Mouse (Mus musculus): Measurements from ENCODE around the gene Eif1ad. TPM values are rescaled to one million over a fixed set of nuclear protein-coding genes. Genes with fewer than 3 reads are reported as not detected.

Gene Eif1ad
- polyA plus RNA-seq, 1 experiment from 2014 or later = 43.3 TPM

DNA sequence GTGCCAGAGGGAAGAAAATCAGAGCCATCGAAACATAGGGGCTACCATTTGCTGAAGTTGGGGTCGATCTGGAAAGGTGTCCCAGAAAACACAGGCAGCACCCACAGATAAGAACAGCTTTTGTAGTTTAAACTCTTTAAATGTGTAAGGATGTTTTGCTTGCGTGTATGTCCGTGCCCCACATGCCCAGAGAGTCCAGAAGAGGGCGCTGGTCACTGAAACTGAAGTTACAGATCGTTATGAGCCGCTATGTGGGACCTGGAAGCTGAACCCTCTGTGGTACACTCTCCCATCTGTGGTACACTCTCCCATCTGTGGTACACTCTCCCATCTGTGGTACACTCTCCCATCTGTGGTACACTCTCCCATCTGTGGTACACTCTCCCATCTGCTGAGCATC lies 40.6 kb downstream of the Eif1ad start:
- Histone ChIP-seq H3K27me3 (no peaks in the 10 kb centered on the region), H3K36me3 (no peaks in the 10 kb centered on the region), H3K27ac (replicated peaks) (peak overlapping the region; percentile 89), H3K9me3 (no peaks in the 10 kb centered on the region), H3K4me3 (peak overlapping the region; percentile 52), H3K4me1 (replicated peaks) (peaks cover 15% of the 10 kb centered on the region), H3K4me2 (peak overlapping the region; percentile 62), H3K9ac (peak overlapping the region; percentile 63)
- 22% methylated on average over 7 of the region's 7 CpGs for WGBS
- ATAC-seq (ENCODE audit: low FRiP score, low read depth) = peak; percentile 40; the same call in 1 of the 2 replicates

DNA sequence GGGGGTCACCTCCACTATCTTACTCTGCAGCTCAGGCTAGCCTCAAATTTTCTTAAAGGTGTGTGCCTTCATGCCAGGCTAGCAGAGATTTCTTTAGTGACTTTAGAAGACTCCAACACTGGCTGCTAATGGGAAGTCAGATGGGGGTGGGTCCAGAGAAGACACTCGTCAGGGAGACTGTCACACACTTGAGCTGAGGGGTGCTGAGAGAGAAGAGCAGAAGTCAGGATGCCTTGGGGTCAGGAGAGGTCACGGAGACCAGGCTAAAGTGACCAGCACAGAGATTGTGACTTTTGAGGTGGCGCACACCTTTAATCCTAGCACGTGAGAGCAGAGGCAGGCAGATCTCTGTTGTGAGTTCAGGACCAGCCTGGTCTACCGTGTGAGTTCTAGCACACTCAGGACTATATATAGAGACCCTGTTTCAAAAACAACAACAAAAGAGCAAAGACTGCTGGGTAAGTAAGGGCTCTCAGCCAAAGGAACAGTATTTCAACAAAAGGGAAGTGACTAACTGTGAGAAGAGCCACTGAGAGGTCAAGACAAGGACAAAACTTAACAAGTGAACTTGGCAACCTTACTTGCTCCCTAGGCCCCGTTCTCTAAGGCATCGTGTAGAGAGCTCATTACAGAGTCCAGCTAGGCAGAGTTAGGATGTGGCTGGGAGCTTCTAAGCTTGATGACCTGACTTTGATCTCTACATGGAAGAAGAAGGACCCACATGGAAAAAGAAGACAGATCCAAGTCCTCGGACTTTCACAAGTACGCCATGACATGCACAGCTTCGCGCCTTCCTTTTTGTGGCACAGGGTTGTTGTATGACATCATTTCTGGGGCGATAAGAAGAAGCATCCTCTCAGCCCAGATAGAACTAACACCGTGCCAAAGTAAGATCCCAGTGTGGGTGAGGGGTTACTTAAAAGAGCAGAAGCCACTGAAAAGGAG lies 41.8 kb downstream of the Eif1ad start:
- Histone ChIP-seq H3K9me3 (no peaks in the 10 kb centered on the region), H3K36me3 (no peaks in the 10 kb centered on the region), H3K4me2 (0 out of 2 replicates have a peak overlapping the region, but pooled peaks have one; percentile 62), H3K27ac (replicated peaks) (no peak overlapping the region), H3K4me1 (replicated peaks) (peaks cover 15% of the 10 kb centered on the region), H3K4me3 (no peak overlapping the region), H3K27me3 (no peaks in the 10 kb centered on the region), H3K9ac (no peak overlapping the region)
- 87% methylated on average over 13 of the region's 13 CpGs for WGBS
- ATAC-seq (ENCODE audit: low FRiP score, low read depth) = no peak

DNA sequence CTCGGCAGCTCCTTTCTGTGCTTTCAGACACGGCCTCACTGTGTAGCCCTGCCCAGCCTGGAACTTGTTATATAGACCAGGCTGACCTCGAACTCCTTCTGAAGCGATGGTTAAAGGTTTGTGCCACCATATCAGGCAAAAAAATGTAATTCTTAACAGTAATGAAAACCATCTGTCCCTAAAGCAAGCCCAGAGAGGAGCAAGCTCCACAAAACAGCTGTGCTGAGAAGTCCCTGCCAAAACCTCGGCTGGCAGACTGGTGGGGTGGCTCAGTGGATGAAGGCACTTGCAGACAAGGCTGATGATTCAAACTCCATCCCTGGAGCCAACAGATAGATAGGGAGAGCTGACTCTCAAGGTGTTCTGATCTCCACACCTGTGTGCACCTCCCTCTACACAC lies 42.5 kb downstream of the Eif1ad start:
- H3K9me3 ChIP-seq = no peaks in the 10 kb centered on the region
- no peaks in the 10 kb centered on the region for H3K27me3 ChIP-seq
- no peaks in the 10 kb centered on the region for H3K36me3 ChIP-seq
- no peak overlapping the region for H3K4me3 ChIP-seq
- no peak overlapping the region for H3K4me2 ChIP-seq
- no peak overlapping the region for H3K27ac ChIP-seq (replicated peaks)
- ATAC-seq (ENCODE audit: low FRiP score, low read depth) = no peak
- WGBS = 87% methylated on average over 5 of the region's 5 CpGs
- no peak overlapping the region for H3K9ac ChIP-seq
- peaks cover 15% of the 10 kb centered on the region for H3K4me1 ChIP-seq (replicated peaks)

DNA sequence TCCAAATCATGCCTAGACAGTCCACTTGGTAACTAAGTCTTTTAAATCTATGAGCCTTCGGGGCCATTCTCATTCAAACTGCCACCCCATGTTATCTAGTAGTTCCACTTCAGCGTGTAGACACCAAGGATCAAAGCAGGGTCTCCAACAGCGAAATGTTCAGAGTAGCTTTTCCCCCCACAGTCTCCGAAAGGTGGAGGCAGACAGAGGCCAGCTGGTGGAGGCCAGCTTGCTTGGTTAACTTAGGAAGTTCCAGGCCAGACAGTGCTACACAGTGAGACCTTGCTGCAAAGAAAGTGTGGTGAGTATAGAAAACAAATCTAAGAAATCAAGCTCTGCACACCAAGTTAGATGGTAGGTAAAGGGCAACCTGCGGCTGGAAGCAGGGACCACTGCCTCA lies 44.1 kb downstream of the Eif1ad start:
- ATAC-seq (ENCODE audit: low FRiP score, low read depth) = no peak
- H3K4me2 ChIP-seq = no peak overlapping the region
- no peak overlapping the region for H3K27ac ChIP-seq (replicated peaks)
- no peaks in the 10 kb centered on the region for H3K9me3 ChIP-seq
- H3K4me3 ChIP-seq = no peak overlapping the region
- H3K36me3 ChIP-seq = no peaks in the 10 kb centered on the region
- 90% methylated on average over 5 of the region's 5 CpGs for WGBS
- H3K9ac ChIP-seq = no peak overlapping the region
- H3K4me1 ChIP-seq (replicated peaks) = peaks cover 15% of the 10 kb centered on the region
- H3K27me3 ChIP-seq = no peaks in the 10 kb centered on the region

DNA sequence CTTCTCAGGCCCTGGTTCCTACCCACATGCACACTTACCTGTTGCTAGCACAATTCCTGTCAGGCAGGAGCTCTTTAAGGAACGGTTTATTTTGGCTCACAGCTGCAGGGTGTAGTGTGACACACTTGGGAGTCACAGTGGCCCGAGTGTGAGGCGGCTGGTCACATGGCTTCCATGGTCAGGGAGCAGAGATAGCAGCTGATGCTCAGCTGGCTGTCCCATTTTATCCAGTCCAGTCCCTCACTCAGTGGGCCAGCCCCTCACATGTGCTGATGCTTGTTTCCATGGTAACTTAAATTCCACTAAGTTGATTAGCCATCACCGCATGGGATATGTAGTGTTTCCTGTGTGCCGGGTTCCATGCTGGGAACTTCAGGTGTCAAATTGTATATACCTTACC lies 45.4 kb downstream of the Eif1ad start:
- H3K4me2 ChIP-seq = no peak overlapping the region
- peaks cover 11% of the 10 kb centered on the region for H3K4me1 ChIP-seq (replicated peaks)
- no peaks in the 10 kb centered on the region for H3K36me3 ChIP-seq
- no peaks in the 10 kb centered on the region for H3K9me3 ChIP-seq
- H3K9ac ChIP-seq = no peak overlapping the region
- ATAC-seq (ENCODE audit: low FRiP score, low read depth) = no peak
- H3K27me3 ChIP-seq = no peaks in the 10 kb centered on the region
- H3K27ac ChIP-seq (replicated peaks) = no peak overlapping the region
- H3K4me3 ChIP-seq = no peak overlapping the region
- whole genome bisulfite sequencing = 68% methylated on average over 5 of the region's 5 CpGs

DNA sequence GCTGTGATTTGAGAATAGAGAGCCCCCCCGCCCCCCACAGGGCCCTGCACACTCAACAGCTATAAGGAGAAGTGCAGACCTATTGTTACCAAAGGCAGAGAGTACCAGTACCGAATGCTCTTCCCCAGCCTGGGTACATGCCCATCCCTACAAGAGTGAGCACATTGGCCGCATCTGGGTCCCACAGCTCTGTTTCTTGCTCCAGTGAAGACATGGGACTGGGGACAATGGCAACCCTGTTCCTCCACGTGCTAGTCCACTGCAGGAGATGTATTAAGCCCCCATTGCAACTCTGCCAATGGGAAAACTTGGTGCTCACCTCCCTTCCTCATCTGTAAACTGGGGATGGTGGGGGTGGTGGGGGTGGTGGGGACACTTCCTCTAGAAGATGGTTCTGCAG lies 47.3 kb downstream of the Eif1ad start:
- WGBS = 69% methylated on average over 4 of the region's 4 CpGs
- H3K9ac ChIP-seq = no peak overlapping the region
- no peaks in the 10 kb centered on the region for H3K27me3 ChIP-seq
- ATAC-seq (ENCODE audit: low FRiP score, low read depth) = no peak
- no peak overlapping the region for H3K27ac ChIP-seq (replicated peaks)
- H3K4me1 ChIP-seq (replicated peaks) = no peaks in the 10 kb centered on the region
- H3K9me3 ChIP-seq = no peaks in the 10 kb centered on the region
- H3K4me3 ChIP-seq = no peak overlapping the region
- H3K36me3 ChIP-seq = no peaks in the 10 kb centered on the region
- H3K4me2 ChIP-seq = no peak overlapping the region

DNA sequence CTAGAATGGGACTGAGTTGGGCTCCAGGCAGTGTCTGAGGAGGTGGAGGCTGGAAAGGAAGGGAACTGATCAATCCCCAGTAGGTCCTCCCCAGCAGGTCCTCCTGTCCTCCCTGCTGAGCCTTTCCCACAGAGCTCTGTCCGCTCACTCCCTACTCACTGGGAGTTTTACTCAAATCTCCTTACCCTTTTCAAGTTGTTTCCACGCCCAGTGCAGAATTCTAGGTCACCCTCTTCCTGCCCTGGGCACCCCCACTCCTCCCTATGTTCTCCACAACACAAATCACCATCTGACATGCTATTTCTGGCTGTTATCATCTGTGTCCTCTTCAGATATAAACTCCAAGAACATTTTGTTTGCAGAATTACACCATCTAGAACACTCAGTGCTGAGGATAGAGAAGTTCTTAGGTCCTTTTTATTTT lies 48.0 kb downstream of the Eif1ad start:
- Histone ChIP-seq H3K4me1 (replicated peaks) (no peaks in the 10 kb centered on the region), H3K4me2 (no peak overlapping the region), H3K36me3 (peaks cover under 1% of the 10 kb centered on the region; the same call in 1 of the 2 replicates), H3K27me3 (no peaks in the 10 kb centered on the region), H3K9ac (no peak overlapping the region), H3K27ac (replicated peaks) (no peak overlapping the region), H3K9me3 (no peaks in the 10 kb centered on the region), H3K4me3 (no peak overlapping the region)
- no peak for ATAC-seq (ENCODE audit: low FRiP score, low read depth)
- 66% methylated on average over 2 of the region's 2 CpGs for WGBS

DNA sequence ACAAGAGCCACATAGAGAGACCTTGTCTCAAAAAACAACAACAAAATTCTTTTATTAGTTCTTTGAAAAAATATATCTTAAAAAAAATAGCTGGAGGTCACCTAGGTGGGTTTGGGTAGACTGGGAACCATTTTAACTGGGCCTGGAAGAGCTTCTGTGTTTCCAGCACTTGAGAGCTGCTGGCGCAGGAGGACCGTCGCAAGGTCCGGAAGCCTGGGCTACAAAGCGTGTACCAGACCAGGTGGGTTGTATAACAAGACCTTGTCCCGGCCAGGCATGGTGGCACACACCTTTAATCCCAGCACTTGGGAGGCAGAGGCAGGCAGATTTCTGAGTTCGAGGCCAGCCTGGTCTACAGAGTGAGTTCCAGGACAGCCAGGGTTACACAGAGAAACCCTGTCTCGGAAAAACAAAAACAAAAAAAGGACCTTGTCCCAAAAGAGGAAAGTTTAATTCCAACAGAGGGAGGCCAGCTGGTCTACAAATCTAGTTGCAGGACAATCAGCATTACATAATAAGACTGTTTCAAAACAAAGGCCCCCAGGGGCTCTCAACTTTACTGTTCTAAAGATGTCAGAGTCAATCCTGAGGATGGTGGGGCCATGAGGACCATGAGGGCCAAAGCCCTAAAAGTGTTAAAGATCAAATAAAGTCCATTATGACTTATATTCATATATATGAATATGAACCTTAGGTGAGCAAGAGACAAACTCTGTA lies 52.4 kb downstream of the Eif1ad start:
- H3K27me3 ChIP-seq = no peaks in the 10 kb centered on the region
- H3K4me3 ChIP-seq = no peak overlapping the region
- H3K27ac ChIP-seq (replicated peaks) = no peak overlapping the region
- WGBS = 96% methylated on average over 8 of the region's 8 CpGs
- peaks cover 14% of the 10 kb centered on the region; the same call in 1 of the 2 replicates for H3K36me3 ChIP-seq
- no peak overlapping the region for H3K4me2 ChIP-seq
- peaks cover 20% of the 10 kb centered on the region for H3K4me1 ChIP-seq (replicated peaks)
- no peak for ATAC-seq (ENCODE audit: low FRiP score, low read depth)
- H3K9me3 ChIP-seq = no peaks in the 10 kb centered on the region
- no peak overlapping the region for H3K9ac ChIP-seq

DNA sequence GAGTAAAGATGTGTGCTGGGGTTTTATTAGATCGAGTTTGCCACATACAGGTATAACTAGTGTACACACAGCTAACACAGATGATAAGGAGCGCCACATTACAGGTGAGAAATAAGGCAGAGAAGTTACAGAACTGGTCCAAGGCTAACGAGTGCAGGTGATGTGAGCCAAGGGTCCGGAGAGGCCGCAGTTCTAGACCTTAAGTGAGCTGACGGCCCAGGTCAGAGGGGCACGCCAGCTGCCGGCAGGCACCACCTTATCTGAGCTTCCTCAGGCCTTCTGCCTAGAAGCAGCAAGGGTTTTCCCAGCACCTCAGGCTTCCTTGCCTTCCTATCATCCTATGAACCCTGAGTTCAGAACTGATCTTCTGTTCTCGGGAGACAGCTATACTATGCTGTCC lies 53.1 kb downstream of the Eif1ad start:
- 94% methylated on average over 9 of the region's 9 CpGs for WGBS
- no peak overlapping the region for H3K4me2 ChIP-seq
- H3K36me3 ChIP-seq = peaks cover 14% of the 10 kb centered on the region; the same call in 1 of the 2 replicates
- H3K4me1 ChIP-seq (replicated peaks) = peaks cover 21% of the 10 kb centered on the region
- H3K4me3 ChIP-seq = no peak overlapping the region
- ATAC-seq (ENCODE audit: low FRiP score, low read depth) = no peak
- no peaks in the 10 kb centered on the region for H3K27me3 ChIP-seq
- H3K9ac ChIP-seq = no peak overlapping the region
- H3K27ac ChIP-seq (replicated peaks) = no peak overlapping the region
- no peaks in the 10 kb centered on the region for H3K9me3 ChIP-seq

DNA sequence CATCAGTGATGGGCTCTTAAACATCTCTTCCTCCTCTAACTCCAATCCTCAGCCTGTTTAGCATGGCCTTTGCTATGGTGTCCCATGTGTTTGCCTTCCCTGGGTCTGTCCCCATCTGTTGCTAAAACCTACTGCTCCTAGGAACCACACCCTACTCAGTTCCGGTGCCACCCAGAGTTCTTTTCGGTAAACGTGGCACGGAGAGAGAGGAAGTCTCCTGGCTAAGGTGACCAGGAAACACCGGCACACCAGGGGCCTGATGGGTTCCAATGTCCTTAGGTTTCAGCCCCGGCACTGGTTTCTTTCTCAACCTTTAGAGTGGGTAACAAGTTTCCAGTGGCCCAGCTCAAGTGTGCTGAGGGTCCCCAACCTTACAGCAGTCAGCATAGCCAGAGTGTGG lies 54.0 kb downstream of the Eif1ad start:
- WGBS = 94% methylated on average over 6 of the region's 6 CpGs
- no peak overlapping the region for H3K4me2 ChIP-seq
- H3K27ac ChIP-seq (replicated peaks) = no peak overlapping the region
- peaks cover 22% of the 10 kb centered on the region for H3K4me1 ChIP-seq (replicated peaks)
- H3K4me3 ChIP-seq = no peak overlapping the region
- no peak for ATAC-seq (ENCODE audit: low FRiP score, low read depth)
- H3K9ac ChIP-seq = no peak overlapping the region
- peaks cover 14% of the 10 kb centered on the region; the same call in 1 of the 2 replicates for H3K36me3 ChIP-seq
- no peaks in the 10 kb centered on the region for H3K27me3 ChIP-seq
- no peaks in the 10 kb centered on the region for H3K9me3 ChIP-seq
